Mouse (Mus musculus) MEL (cell line): ENCODE results near the gene Pipox. TPM values are rescaled to one million over a fixed set of nuclear protein-coding genes. Genes with fewer than 3 reads are reported as not detected.

Experiments used
- DNase-seq: peaks from one replicate; pipeline ENCODE4 v3.0.0; 2011; ENCODE audit warnings: low read depth, low spot score
- H3K27ac ChIP-seq: 2 replicates; pipeline ENCODE4 v1.5.1; 2012; ENCODE audit warnings: low read depth, mild to moderate bottlenecking, control low read depth, low read length, moderate library complexity; ENCODE audit not compliant: control insufficient read depth
- H3K27me3 ChIP-seq, 2 experiments: fragments of 150-350 bp in 1 of 2; sonication (generic) in 1 of 2; 2 replicates each; pipeline ENCODE4 v1.6.1; 2012; ENCODE audit warnings: low read length in 2 of 2, mild to moderate bottlenecking in 2 of 2, improper control_type of control experiment in 1 of 2, moderate library complexity in 1 of 2; ENCODE audit not compliant: insufficient read depth in 2 of 2, control insufficient read depth in 1 of 2
- H3K36me3 ChIP-seq, 2 experiments: 2 replicates each; pipeline ENCODE4 v1.6.1; 2012 to 2014; ENCODE audit warnings: low read length in 2 of 2, improper control_type of control experiment in 1 of 2, inconsistent platforms in 1 of 2, mild to moderate bottlenecking in 1 of 2; ENCODE audit not compliant: insufficient read depth in 2 of 2, control insufficient read depth in 1 of 2
- H3K4me1 ChIP-seq, 2 experiments: fragments of 150-350 bp in 1 of 2; sonication (generic) in 1 of 2; 2 replicates each; pipeline ENCODE4 v1.6.1; 2012; ENCODE audit warnings: low read length in 2 of 2, improper control_type of control experiment in 1 of 2, mild to moderate bottlenecking in 1 of 2; ENCODE audit not compliant: insufficient read depth in 2 of 2, control insufficient read depth in 1 of 2
- H3K4me3 ChIP-seq, 2 experiments: fragments of 150-350 bp in 1 of 2; sonication (generic) in 1 of 2; 2 replicates each; pipeline ENCODE4 v1.5.1; 2012; ENCODE audit warnings: low read depth in 2 of 2, low read length in 2 of 2, mild to moderate bottlenecking in 2 of 2, moderate library complexity in 2 of 2, control low read depth in 1 of 2, improper control_type of control experiment in 1 of 2; ENCODE audit not compliant: control insufficient read depth in 1 of 2, insufficient read depth in 1 of 2
- H3K79me2 ChIP-seq: 2 replicates; pipeline ENCODE4 v1.6.1; 2012; ENCODE audit warnings: mild to moderate bottlenecking, low read length, moderate library complexity; ENCODE audit not compliant: control insufficient read depth, poor library complexity, insufficient read depth
- H3K9ac ChIP-seq: 2 replicates; pipeline ENCODE4 v1.6.1; 2012; ENCODE audit warnings: low read depth, mild to moderate bottlenecking, control low read depth, low read length, moderate library complexity; ENCODE audit not compliant: control insufficient read depth, poor library complexity, severe bottlenecking
- H3K9me3 ChIP-seq: fragments of 150-350 bp; sonication (generic); replicated peaks from 2 replicates; pipeline ENCODE4 v1.6.1; 2012; ENCODE audit warnings: mild to moderate bottlenecking, low read length, improper control_type of control experiment, moderate library complexity; ENCODE audit not compliant: insufficient read depth
- BHLHE40 ChIP-seq: IDR thresholded peaks from 2 replicates; pipeline ENCODE4 v1.6.1; 2012; ENCODE audit warnings: low read depth, mild to moderate bottlenecking, inconsistent platforms, low read length, improper control_type of control experiment, borderline replicate concordance
- CHD1 ChIP-seq: IDR thresholded peaks from 2 replicates; pipeline ENCODE4 v1.6.1; 2012; ENCODE audit warnings: low read depth, mild to moderate bottlenecking, inconsistent platforms, low read length, improper control_type of control experiment
- CTCF ChIP-seq, 3 experiments: IDR thresholded peaks in 2 of 3; conservative IDR thresholded peaks in 1 of 3; 2 replicates each; pipeline ENCODE4 v1.5.1; 2011 to 2012; ENCODE audit warnings: low read length in 3 of 3, low read depth in 2 of 3, mild to moderate bottlenecking in 2 of 3, improper control_type of control experiment in 1 of 3, inconsistent platforms in 1 of 3, mixed read lengths in 1 of 3, moderate library complexity in 1 of 3; ENCODE audit not compliant: control insufficient read depth in 1 of 3, insufficient read depth in 1 of 3, poor library complexity in 1 of 3, severe bottlenecking in 1 of 3
- EP300 ChIP-seq, 2 experiments: IDR thresholded peaks; 2 replicates each; pipeline ENCODE4 v1.6.1; 2011; ENCODE audit warnings: improper control_type of control experiment in 2 of 2, low read length in 2 of 2, low read depth in 1 of 2, mild to moderate bottlenecking in 1 of 2
- ETS1 ChIP-seq: IDR thresholded peaks from 2 replicates; pipeline ENCODE4 v1.6.1; 2012; ENCODE audit warnings: low read depth, mild to moderate bottlenecking, inconsistent platforms, low read length, improper control_type of control experiment, moderate library complexity
- GABPA ChIP-seq: IDR thresholded peaks from 2 replicates; pipeline ENCODE4 v1.6.1; 2012; ENCODE audit warnings: low read depth, mild to moderate bottlenecking, inconsistent platforms, low read length, improper control_type of control experiment, moderate library complexity
- GATA1 ChIP-seq: IDR thresholded peaks from 2 replicates; pipeline ENCODE4 v1.6.1; 2011; ENCODE audit warnings: low read depth, low read length, improper control_type of control experiment
- HCFC1 ChIP-seq: IDR thresholded peaks from 2 replicates; pipeline ENCODE4 v1.6.1; 2012; ENCODE audit warnings: low read depth, mild to moderate bottlenecking, inconsistent platforms, low read length, improper control_type of control experiment, moderate library complexity
- MAX ChIP-seq: IDR thresholded peaks from 2 replicates; pipeline ENCODE4 v1.6.1; 2011; ENCODE audit warnings: low read length, improper control_type of control experiment
- MAZ ChIP-seq: IDR thresholded peaks from 2 replicates; pipeline ENCODE4 v1.6.1; 2012; ENCODE audit warnings: low read depth, mild to moderate bottlenecking, inconsistent platforms, low read length, improper control_type of control experiment
- MYB ChIP-seq: IDR thresholded peaks from 2 replicates; pipeline ENCODE4 v1.6.1; 2011; ENCODE audit warnings: mild to moderate bottlenecking, low read depth, low read length, improper control_type of control experiment
- MYC ChIP-seq: IDR thresholded peaks from 2 replicates; pipeline ENCODE4 v1.6.1; 2011; ENCODE audit warnings: low read depth, mild to moderate bottlenecking, low read length, improper control_type of control experiment, moderate library complexity
- NRF1 ChIP-seq: IDR thresholded peaks from 2 replicates; pipeline ENCODE4 v1.6.1; 2014; ENCODE audit warnings: low read depth, mild to moderate bottlenecking, inconsistent platforms, low read length, improper control_type of control experiment, moderate library complexity; ENCODE audit not compliant: poor library complexity, insufficient read depth, severe bottlenecking
- POLR2A ChIP-seq, 2 experiments: IDR thresholded peaks; 2 replicates each; pipeline ENCODE4 v1.6.1; 2011 to 2012; ENCODE audit warnings: low read length in 2 of 2, mild to moderate bottlenecking in 2 of 2, control low read depth in 1 of 2, improper control_type of control experiment in 1 of 2, low read depth in 1 of 2, moderate library complexity in 1 of 2; ENCODE audit not compliant: control insufficient read depth in 1 of 2, insufficient read depth in 1 of 2, poor library complexity in 1 of 2
- POLR2AphosphoS5 ChIP-seq: IDR thresholded peaks from 2 replicates; pipeline ENCODE4 v1.6.1; 2012; ENCODE audit warnings: low read depth, borderline replicate concordance, mild to moderate bottlenecking, inconsistent platforms, low read length, moderate library complexity, mixed read lengths
- TAL1 ChIP-seq: IDR thresholded peaks from 2 replicates; pipeline ENCODE4 v1.6.1; 2012; ENCODE audit warnings: mild to moderate bottlenecking, inconsistent platforms, low read length, moderate library complexity, mixed read lengths
- USF1 ChIP-seq: IDR thresholded peaks from 2 replicates; pipeline ENCODE4 v1.6.1; 2014; ENCODE audit warnings: low read depth, mild to moderate bottlenecking, inconsistent platforms, low read length, improper control_type of control experiment, moderate library complexity
- ZC3H11A ChIP-seq: IDR thresholded peaks from 2 replicates; pipeline ENCODE4 v1.6.1; 2012; ENCODE audit warnings: low read depth, mild to moderate bottlenecking, inconsistent platforms, low read length, improper control_type of control experiment
- ZKSCAN1 ChIP-seq: IDR thresholded peaks from 2 replicates; pipeline ENCODE4 v1.6.1; 2012; ENCODE audit warnings: low read depth, mild to moderate bottlenecking, inconsistent platforms, low read length, improper control_type of control experiment, moderate library complexity
- ZNF384 ChIP-seq: IDR thresholded peaks from 2 replicates; pipeline ENCODE4 v1.6.1; 2012; ENCODE audit warnings: low read depth, mild to moderate bottlenecking, inconsistent platforms, low read length, improper control_type of control experiment
- polyA plus RNA-seq, 2 experiments: library from polyadenylated mRNA; stranded (reverse) in 1 of 2; unstranded in 1 of 2; fragments of >175 nt in 1 of 2; fragments of >200 nt in 1 of 2; gene quantifications; 2 replicates each; pipeline versions ENCODE4 v1.2.1 to v1.2.4; 2012; ENCODE audit warnings: low replicate concordance in 2 of 2, low read depth in 1 of 2; ENCODE audit not compliant: insufficient read length in 2 of 2, insufficient read depth in 1 of 2, missing spikeins in 1 of 2
- total RNA-seq: library from RNA; depleted of rRNA; stranded (reverse); fragments of 300-350 nt; gene quantifications from 2 replicates; pipeline ENCODE4 v1.2.3, GENCODE M21; 2012

Gene Pipox
- total and polyA plus RNA-seq, 3 experiments, result not detected

DNA sequence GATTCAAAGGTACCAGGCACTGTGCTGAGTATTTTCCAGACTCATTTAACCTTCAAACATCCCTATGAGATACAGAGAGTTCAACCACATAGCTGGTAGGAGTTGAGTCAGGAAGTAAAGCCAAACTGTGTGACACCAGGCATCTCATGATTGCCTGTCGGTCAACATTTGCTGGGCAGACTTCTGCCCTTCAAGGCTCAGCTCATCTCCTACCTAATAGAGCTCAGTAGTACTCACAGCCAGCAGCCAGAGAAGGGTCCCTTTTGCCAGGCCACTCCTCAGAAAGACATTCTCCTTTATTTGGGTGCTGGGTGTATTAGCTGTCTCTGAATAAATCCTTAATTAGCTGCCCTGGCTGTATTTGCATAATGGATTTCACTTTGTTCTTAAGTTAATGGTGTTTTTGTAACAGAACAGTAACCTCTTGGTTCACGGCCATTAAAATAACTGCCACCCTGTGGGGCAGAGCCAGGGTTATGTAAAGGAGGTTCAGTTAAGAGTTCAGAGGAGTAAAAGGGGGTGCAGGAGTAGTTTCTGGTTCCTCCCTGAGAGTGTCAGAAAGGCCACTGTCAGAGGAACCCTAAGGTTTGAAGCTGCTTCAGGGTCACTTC lies 3.1 kb downstream of the Pipox start:
- no peaks in the 10 kb centered on the region for H3K4me1 ChIP-seq
- no peaks in the 10 kb centered on the region for H3K36me3 ChIP-seq
- H3K27ac ChIP-seq, result no peak overlapping the region
- H3K27me3 ChIP-seq, result peaks cover 24 to 28% of the 10 kb centered on the region in 2 experiments
- no peak overlapping the region for H3K4me3 ChIP-seq
- H3K9ac ChIP-seq, result no peak overlapping the region
- TF ChIP-seq CTCF (IDR thresholded peaks at IDR 0.05 in 2 of 3, conservative IDR thresholded peaks at IDR 0.05 in 1 of 3; ENCODE audit: control insufficient read depth in 1 of 3, insufficient read depth in 1 of 3, low read depth in 2 of 3, low read length in 3 of 3, poor library complexity in 1 of 3, severe bottlenecking in 1 of 3) (no peak), GABPA (no peak)
- H3K79me2 ChIP-seq, result no peaks in the 10 kb centered on the region
- no peaks in the 10 kb centered on the region for H3K9me3 ChIP-seq
- no peak for DNase-seq

DNA sequence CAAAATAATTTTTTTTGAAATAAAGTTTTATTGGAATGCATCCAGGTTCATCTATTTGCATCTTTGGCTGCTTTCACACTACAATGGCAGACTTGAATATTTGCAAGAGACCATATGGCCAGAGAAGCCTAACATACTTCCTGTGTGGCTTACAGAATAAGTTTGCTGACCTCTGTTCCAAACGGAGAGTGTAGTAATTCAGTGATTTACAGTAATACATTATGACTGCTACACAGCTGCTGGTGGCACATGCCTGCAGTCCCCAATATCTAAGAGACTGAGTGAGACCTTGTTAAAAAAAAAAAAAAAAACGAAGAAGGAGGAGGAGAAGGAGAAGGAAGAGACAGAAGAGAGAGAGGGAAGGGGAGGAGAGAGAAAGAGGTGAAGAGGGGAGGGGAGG lies 4.4 kb downstream of the Pipox start:
- TF ChIP-seq USF1 (no peak), MYB (no peak), TAL1 (no peak), EP300 (IDR thresholded peaks at IDR 0.05; ENCODE audit: low read depth in 1 of 2, low read length in 2 of 2) (no peak), BHLHE40 (no peak), CHD1 (no peak), ZNF384 (no peak), POLR2AphosphoS5 (no peak)
- no peak overlapping the region for H3K9ac ChIP-seq
- H3K9me3 ChIP-seq, result no peaks in the 10 kb centered on the region
- no peak for DNase-seq
- H3K27ac ChIP-seq, result no peak overlapping the region
- H3K4me3 ChIP-seq, result no peak overlapping the region
- H3K36me3 ChIP-seq, result no peaks in the 10 kb centered on the region
- H3K79me2 ChIP-seq, result no peaks in the 10 kb centered on the region
- H3K27me3 ChIP-seq, result peaks cover 24 to 32% of the 10 kb centered on the region in 2 experiments
- no peaks in the 10 kb centered on the region for H3K4me1 ChIP-seq

DNA sequence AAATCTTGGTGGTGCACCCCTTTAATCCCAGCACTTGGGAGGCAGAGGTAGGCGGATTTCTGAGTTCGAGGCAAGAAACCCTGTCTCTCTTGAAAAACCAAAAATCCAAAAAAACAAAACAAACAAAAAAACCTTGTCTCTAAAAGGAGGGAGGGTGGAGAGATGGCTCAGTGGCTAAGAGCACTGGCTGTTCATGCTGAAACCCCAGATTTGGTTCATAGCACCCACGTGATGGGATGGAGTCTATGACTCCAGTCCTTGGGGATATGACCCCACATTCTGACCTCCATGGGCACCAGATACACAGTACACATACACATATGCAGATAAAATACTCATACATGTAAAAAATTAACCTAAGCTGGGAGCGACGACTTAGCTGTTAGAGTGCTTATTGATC lies 5.0 kb downstream of the Pipox start:
- Histone ChIP-seq H3K79me2 (no peaks in the 10 kb centered on the region), H3K27me3 (peaks cover 24 to 32% of the 10 kb centered on the region in 2 experiments), H3K9me3 (no peaks in the 10 kb centered on the region), H3K36me3 (no peaks in the 10 kb centered on the region), H3K27ac (no peak overlapping the region), H3K9ac (no peak overlapping the region), H3K4me1 (no peaks in the 10 kb centered on the region), H3K4me3 (no peak overlapping the region)
- no peak for DNase-seq
- TF ChIP-seq ZC3H11A (no peak), MAX (no peak), BHLHE40 (no peak), HCFC1 (no peak), GATA1 (no peak), MYC (no peak), NRF1 (no peak), POLR2A (IDR thresholded peaks at IDR 0.05; ENCODE audit: control insufficient read depth in 1 of 2, insufficient read depth in 1 of 2, low read depth in 1 of 2, low read length in 2 of 2, poor library complexity in 1 of 2) (no peak), GABPA (no peak), ETS1 (no peak), EP300 (IDR thresholded peaks at IDR 0.05; ENCODE audit: low read depth in 1 of 2, low read length in 2 of 2) (no peak), ZKSCAN1 (no peak), MAZ (no peak)
- TF ChIP-seq, all 39 proteins: peak for 0
